Mouse (Mus musculus): Measurements from ENCODE around the gene Olfr282.

DNA sequence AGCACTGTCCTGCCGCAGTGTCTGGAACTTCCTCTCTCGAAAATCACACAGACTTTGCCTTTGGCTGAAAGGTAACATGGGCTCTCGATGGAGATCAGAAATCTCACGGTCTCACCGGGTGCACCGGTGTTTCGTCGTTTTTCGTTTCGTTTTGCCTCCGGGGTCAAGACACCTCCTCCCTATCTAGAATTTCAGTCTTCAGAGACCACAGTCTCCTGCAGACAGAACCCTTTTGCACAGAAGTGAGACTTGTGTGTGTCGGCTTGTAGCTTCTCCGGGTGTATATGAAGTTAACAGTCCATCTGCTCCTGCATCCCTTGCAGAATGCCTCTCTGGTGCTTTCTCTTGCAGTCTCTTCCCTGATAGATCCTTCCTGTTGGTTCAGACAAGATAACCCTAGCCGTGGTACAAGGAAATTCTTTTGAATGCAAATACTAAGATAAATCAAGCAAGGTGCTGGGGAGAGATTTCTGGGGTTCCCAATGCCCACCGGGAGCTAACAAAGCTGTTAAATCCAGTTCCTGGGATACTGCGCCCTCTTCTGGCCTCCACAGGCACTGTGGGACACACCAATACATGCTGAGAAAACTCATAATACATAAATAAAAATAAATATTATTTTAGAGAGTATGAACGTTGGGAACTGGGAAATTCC, 22.5 kb upstream of the Olfr282 start:
- no peak for TF ChIP-seq GATA1 (IDR thresholded peaks at IDR 0.05; ENCODE audit: borderline replicate concordance, low read length)
- TF ChIP-seq CTCF (IDR thresholded peaks at IDR 0.05; ENCODE audit: low read depth, low read length), result no peak
